Mouse (Mus musculus): ENCODE measurements around the gene A630076J17Rik. TPM values are rescaled to one million over a fixed set of nuclear protein-coding genes. Genes with fewer than 3 reads are reported as not detected.

A630076J17Rik gene
- polyA plus RNA-seq, 1 experiment from 2014 or later, result not detected

- no peak overlapping the region for H3K9ac ChIP-seq (replicated peaks; ENCODE audit: low read length)
- WGBS, result 93% methylated on average over 3 of the region's 3 CpGs
- no peaks in the 10 kb centered on the region for H3K27me3 ChIP-seq (ENCODE audit: control insufficient read depth, insufficient read depth, low read length)
- H3K4me1 ChIP-seq (ENCODE audit: control insufficient read depth, insufficient read depth, low read length), result peaks cover 19% of the 10 kb centered on the region
- no peaks in the 10 kb centered on the region for H3K9me3 ChIP-seq (ENCODE audit: control insufficient read depth, low read length)
- no peak overlapping the region for H3K4me2 ChIP-seq (ENCODE audit: low read length)
- H3K4me3 ChIP-seq (replicated peaks; ENCODE audit: low read depth, low read length), result no peak overlapping the region
- DNase-seq, result no peak
- no peaks in the 10 kb centered on the region for H3K36me3 ChIP-seq (ENCODE audit: control insufficient read depth, insufficient read depth, low read length)
- ATAC-seq (ENCODE audit: low FRiP score, low TSS enrichment), result no peak
- no peak overlapping the region for H3K27ac ChIP-seq (replicated peaks; ENCODE audit: low read depth, low read length)
Measured at GRCm38 (mm10) chr3:107204413-107204812, 26.0 kb upstream of the A630076J17Rik start.

GRCm38 (mm10) chr3:107205170-107205569 lies 25.2 kb upstream of the A630076J17Rik start:
- ATAC-seq (ENCODE audit: low FRiP score, low TSS enrichment), result no peak
- H3K4me3 ChIP-seq (replicated peaks; ENCODE audit: low read depth, low read length), result no peak overlapping the region
- no peaks in the 10 kb centered on the region for H3K9me3 ChIP-seq (ENCODE audit: control insufficient read depth, low read length)
- H3K4me1 ChIP-seq (ENCODE audit: control insufficient read depth, insufficient read depth, low read length), result peaks cover 19% of the 10 kb centered on the region
- no peak for DNase-seq
- H3K36me3 ChIP-seq (ENCODE audit: control insufficient read depth, insufficient read depth, low read length), result no peaks in the 10 kb centered on the region
- no peak overlapping the region for H3K9ac ChIP-seq (replicated peaks; ENCODE audit: low read length)
- no peak overlapping the region for H3K4me2 ChIP-seq (ENCODE audit: low read length)
- no peaks in the 10 kb centered on the region for H3K27me3 ChIP-seq (ENCODE audit: control insufficient read depth, insufficient read depth, low read length)
- H3K27ac ChIP-seq (replicated peaks; ENCODE audit: low read depth, low read length), result no peak overlapping the region

GRCm38 (mm10) chr3:107205994-107206393 lies 24.4 kb upstream of the A630076J17Rik start:
- ATAC-seq (ENCODE audit: low FRiP score, low TSS enrichment), result no peak
- WGBS, result 11% methylated on average over 4 of the region's 4 CpGs
- no peaks in the 10 kb centered on the region for H3K9me3 ChIP-seq (ENCODE audit: control insufficient read depth, low read length)

GRCm38 (mm10) chr3:107206490-107207150 lies 23.8 kb upstream of the A630076J17Rik start:
- H3K4me3 ChIP-seq (replicated peaks; ENCODE audit: low read depth, low read length), result no peak overlapping the region
- H3K9me3 ChIP-seq (ENCODE audit: control insufficient read depth, low read length), result no peaks in the 10 kb centered on the region
- DNase-seq (peak; percentile 22), ATAC-seq (ENCODE audit: low FRiP score, low TSS enrichment) (0 out of 2 replicates have a peak, but pooled peaks have one; percentile 32)
- WGBS, result 41% methylated on average over 4 of the region's 4 CpGs
- no peaks in the 10 kb centered on the region for H3K36me3 ChIP-seq (ENCODE audit: control insufficient read depth, insufficient read depth, low read length)
- no peak overlapping the region for H3K4me2 ChIP-seq (ENCODE audit: low read length)
- no peak overlapping the region; the same call in 1 of the 2 replicates for H3K27ac ChIP-seq (replicated peaks; ENCODE audit: low read depth, low read length)
- H3K27me3 ChIP-seq (ENCODE audit: control insufficient read depth, insufficient read depth, low read length), result no peaks in the 10 kb centered on the region
- H3K9ac ChIP-seq (replicated peaks; ENCODE audit: low read length), result no peak overlapping the region
- H3K4me1 ChIP-seq (ENCODE audit: control insufficient read depth, insufficient read depth, low read length), result peaks cover 19% of the 10 kb centered on the region

More at GRCm38 (mm10) chr3:107205994-107206393, 24.4 kb upstream of the A630076J17Rik start:
- Histone ChIP-seq H3K36me3 (ENCODE audit: control insufficient read depth, insufficient read depth, low read length) (no peaks in the 10 kb centered on the region), H3K27me3 (ENCODE audit: control insufficient read depth, insufficient read depth, low read length) (no peaks in the 10 kb centered on the region), H3K4me3 (replicated peaks; ENCODE audit: low read depth, low read length) (no peak overlapping the region), H3K9ac (replicated peaks; ENCODE audit: low read length) (no peak overlapping the region), H3K4me1 (ENCODE audit: control insufficient read depth, insufficient read depth, low read length) (peaks cover 19% of the 10 kb centered on the region), H3K27ac (replicated peaks; ENCODE audit: low read depth, low read length) (no peak overlapping the region), H3K4me2 (ENCODE audit: low read length) (no peak overlapping the region)
- peak; percentile 86 for DNase-seq

GRCm38 (mm10) chr3:107207625-107208253 lies 22.7 kb upstream of the A630076J17Rik start:
- H3K36me3 ChIP-seq (ENCODE audit: control insufficient read depth, insufficient read depth, low read length), result no peaks in the 10 kb centered on the region
- H3K9ac ChIP-seq (replicated peaks; ENCODE audit: low read length), result no peak overlapping the region
- ATAC-seq (ENCODE audit: low FRiP score, low TSS enrichment) (peak; percentile 32; the same call in 1 of the 2 replicates), DNase-seq (peak; percentile 72)
- no peak overlapping the region for H3K4me2 ChIP-seq (ENCODE audit: low read length)
- H3K4me1 ChIP-seq (ENCODE audit: control insufficient read depth, insufficient read depth, low read length), result peaks cover 16% of the 10 kb centered on the region
- no peaks in the 10 kb centered on the region for H3K27me3 ChIP-seq (ENCODE audit: control insufficient read depth, insufficient read depth, low read length)
- 60% methylated on average over 7 of the region's 7 CpGs for WGBS
- H3K9me3 ChIP-seq (ENCODE audit: control insufficient read depth, low read length), result no peaks in the 10 kb centered on the region
- H3K27ac ChIP-seq (replicated peaks; ENCODE audit: low read depth, low read length), result peak overlapping the region; percentile 67
- H3K4me3 ChIP-seq (replicated peaks; ENCODE audit: low read depth, low read length), result no peak overlapping the region

GRCm38 (mm10) chr3:107214606-107215005 lies 15.8 kb upstream of the A630076J17Rik start:
- Histone ChIP-seq H3K4me1 (ENCODE audit: control insufficient read depth, insufficient read depth, low read length) (0 out of 2 replicates have a peak, but pooled peaks cover 3% of the 10 kb centered on the region), H3K9ac (replicated peaks; ENCODE audit: low read length) (no peak overlapping the region), H3K36me3 (ENCODE audit: control insufficient read depth, insufficient read depth, low read length) (no peaks in the 10 kb centered on the region), H3K9me3 (ENCODE audit: control insufficient read depth, low read length) (no peaks in the 10 kb centered on the region), H3K4me3 (replicated peaks; ENCODE audit: low read depth, low read length) (no peak overlapping the region), H3K27ac (replicated peaks; ENCODE audit: low read depth, low read length) (no peak overlapping the region), H3K27me3 (ENCODE audit: control insufficient read depth, insufficient read depth, low read length) (no peaks in the 10 kb centered on the region), H3K4me2 (ENCODE audit: low read length) (no peak overlapping the region)
- ATAC-seq (ENCODE audit: low FRiP score, low TSS enrichment) (no peak), DNase-seq (no peak)
- 88% methylated on average over 5 of the region's 5 CpGs for WGBS

GRCm38 (mm10) chr3:107216400-107217100 lies 13.9 kb upstream of the A630076J17Rik start:
- H3K27me3 ChIP-seq (ENCODE audit: control insufficient read depth, insufficient read depth, low read length), result no peaks in the 10 kb centered on the region
- no peak overlapping the region for H3K9ac ChIP-seq (replicated peaks; ENCODE audit: low read length)
- DNase-seq (peak; percentile 15), ATAC-seq (ENCODE audit: low FRiP score, low TSS enrichment) (0 out of 2 replicates have a peak, but pooled peaks have one; percentile 6)
- H3K27ac ChIP-seq (replicated peaks; ENCODE audit: low read depth, low read length), result no peak overlapping the region
- H3K36me3 ChIP-seq (ENCODE audit: control insufficient read depth, insufficient read depth, low read length), result no peaks in the 10 kb centered on the region
- no peak overlapping the region for H3K4me3 ChIP-seq (replicated peaks; ENCODE audit: low read depth, low read length)
- H3K4me2 ChIP-seq (ENCODE audit: low read length), result no peak overlapping the region
- WGBS, result 75% methylated on average over 8 of the region's 8 CpGs
- 0 out of 2 replicates have a peak, but pooled peaks cover 3% of the 10 kb centered on the region for H3K4me1 ChIP-seq (ENCODE audit: control insufficient read depth, insufficient read depth, low read length)
- H3K9me3 ChIP-seq (ENCODE audit: control insufficient read depth, low read length), result no peaks in the 10 kb centered on the region

GRCm38 (mm10) chr3:107217101-107217480 lies 13.3 kb upstream of the A630076J17Rik start:
- Histone ChIP-seq H3K36me3 (ENCODE audit: control insufficient read depth, insufficient read depth, low read length) (no peaks in the 10 kb centered on the region), H3K4me3 (replicated peaks; ENCODE audit: low read depth, low read length) (no peak overlapping the region), H3K27me3 (ENCODE audit: control insufficient read depth, insufficient read depth, low read length) (no peaks in the 10 kb centered on the region), H3K4me1 (ENCODE audit: control insufficient read depth, insufficient read depth, low read length) (0 out of 2 replicates have a peak, but pooled peaks cover 3% of the 10 kb centered on the region), H3K9me3 (ENCODE audit: control insufficient read depth, low read length) (no peaks in the 10 kb centered on the region), H3K27ac (replicated peaks; ENCODE audit: low read depth, low read length) (no peak overlapping the region), H3K4me2 (ENCODE audit: low read length) (no peak overlapping the region), H3K9ac (replicated peaks; ENCODE audit: low read length) (no peak overlapping the region)
- 87% methylated on average over 3 of the region's 3 CpGs for WGBS
- DNase-seq (no peak), ATAC-seq (ENCODE audit: low FRiP score, low TSS enrichment) (no peak)
